Mouse (Mus musculus) CD4-positive helper T cell, adult 2 months (primary cell): ENCODE measurements at regions not wholly inside any gene's neighbourhood (a gene's known extent, or its start where the extent isn't known, plus 50 kb on each side); places are given as distances from the start of the nearest gene placed in this dataset.

Experiments
- DNase-seq: peaks from one replicate; pipeline ENCODE4 v3.0.0-alpha.2; 2012; ENCODE audit warnings: low read depth, missing footprints, low spot score

GRCm38 (mm10) chr2:72886250-72886649 is 94.0 kb downstream of the Sp3 start:
- DNase-seq: no peak
